Mouse (Mus musculus): Measurements from ENCODE around the gene Ikzf3.

Ikzf3 gene

DNA sequence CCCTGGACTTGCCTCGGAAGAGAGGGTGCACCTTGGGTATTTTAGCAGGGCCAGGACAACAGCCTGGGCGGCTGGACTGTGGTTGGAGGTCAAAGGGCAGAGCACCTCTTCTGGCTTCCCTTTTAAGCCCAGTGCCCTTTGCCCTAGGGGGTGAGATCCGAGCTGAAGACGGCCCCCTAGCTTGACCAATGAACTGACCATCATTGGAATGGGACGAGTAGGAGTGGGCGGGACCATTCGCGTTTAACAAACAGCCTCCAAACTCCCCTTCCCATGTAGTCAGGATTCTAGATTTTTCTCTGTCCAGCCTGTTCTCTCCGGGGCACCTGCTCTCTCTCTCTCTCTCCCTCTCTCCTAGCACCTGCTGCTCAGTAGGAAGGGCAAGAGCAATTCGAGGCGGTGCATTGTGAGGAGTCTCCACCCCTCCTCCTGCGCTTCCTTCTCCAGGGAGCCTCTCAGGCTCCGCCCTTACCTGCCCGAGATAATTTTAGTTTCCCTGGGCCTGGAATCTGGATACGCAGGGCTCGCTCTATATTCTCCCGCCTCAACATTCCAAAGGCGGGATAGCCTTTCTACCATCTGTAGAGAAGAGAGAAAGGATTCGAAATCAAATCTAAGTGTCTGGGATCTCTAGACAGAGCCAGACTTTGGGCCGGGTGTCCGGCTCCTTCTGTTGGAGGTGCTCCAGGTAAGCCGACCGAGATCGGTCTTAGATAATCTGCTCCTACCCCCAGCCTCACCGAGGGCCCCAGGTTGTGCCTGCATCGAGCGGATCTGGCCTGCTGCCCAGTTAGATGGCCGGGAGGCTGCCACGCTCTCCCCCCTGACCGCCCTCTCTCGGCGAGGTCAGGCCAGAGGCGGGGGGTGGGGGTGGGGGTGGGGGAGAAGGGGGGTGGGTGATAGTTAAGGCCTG is 99.0 kb downstream of the Ikzf3 start:
- no peak for DNase-seq (ENCODE audit: low spot score)

DNA sequence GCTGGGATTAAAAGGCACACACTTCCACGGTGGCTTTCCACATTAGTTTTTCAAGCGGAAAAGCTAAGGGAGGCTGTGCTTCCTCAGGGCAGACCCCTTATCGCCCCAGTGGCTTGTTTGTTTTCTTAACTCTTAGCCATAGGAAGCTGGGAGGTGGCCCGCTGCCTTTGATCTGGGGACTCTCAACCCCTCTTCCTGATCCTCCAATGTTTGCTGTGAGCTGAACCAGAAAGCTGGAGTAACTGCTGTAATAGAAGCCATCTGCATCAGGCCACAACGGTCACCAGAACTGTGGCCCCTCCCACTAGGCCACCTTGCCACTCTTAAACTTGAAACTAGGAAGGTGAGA is 99.6 kb downstream of the Ikzf3 start, which contains the start of gene Grb7:
TSS of gene Grb7 (plus strand) at position 182 of the 349 bp plus-strand sequence.
- no peak for DNase-seq (ENCODE audit: low spot score)

- no peak for DNase-seq (ENCODE audit: low spot score)
These were observed 100.2 kb downstream of the Ikzf3 start for GRCm38 (mm10) chr11:98445679-98446078.

- DNase-seq (ENCODE audit: low spot score), result no peak
These were observed 100.6 kb downstream of the Ikzf3 start for GRCm38 (mm10) chr11:98445238-98445637.

- no peak for DNase-seq (ENCODE audit: low spot score)
These were observed 102.1 kb downstream of the Ikzf3 start for GRCm38 (mm10) chr11:98443688-98444087.

DNA sequence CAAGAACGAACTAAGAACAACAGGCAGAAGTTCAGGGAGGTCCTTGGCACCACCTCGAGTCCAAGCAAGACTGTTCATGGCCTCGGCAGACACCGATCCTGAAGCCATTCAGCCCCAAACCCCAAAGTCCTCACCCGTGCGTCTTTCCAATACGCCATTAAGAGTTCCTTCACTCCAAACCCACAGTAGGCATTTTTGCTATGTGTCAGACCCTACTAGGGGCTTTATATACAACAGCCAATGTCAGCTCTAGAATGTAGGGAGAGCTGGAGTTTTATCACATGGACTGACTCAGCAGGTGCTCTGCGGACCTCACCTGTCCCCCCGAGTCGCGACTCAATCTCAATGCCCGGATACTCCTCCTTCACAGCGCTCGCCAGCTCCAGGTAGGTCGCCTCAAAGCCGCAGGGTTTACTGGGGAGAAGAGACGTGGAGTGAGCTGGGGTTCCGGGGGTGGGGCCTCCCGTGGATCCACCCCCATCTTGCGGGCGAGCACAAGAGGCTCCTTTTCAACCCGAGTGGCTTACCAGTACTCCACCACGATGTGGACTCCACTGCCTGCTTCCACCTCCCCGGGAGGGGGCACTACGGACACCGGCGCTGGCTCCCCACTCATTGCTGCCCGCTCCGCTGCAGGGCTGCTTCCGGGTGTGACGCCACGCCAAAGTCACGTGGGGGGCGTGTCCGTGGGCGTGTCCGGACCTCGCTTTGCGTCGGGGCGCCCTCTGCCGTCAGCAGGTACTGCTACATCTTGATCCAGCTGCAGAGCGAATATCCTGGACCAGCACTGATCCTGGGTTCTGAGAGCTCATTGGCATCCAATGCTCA is 107.3 kb downstream of the Ikzf3 start, which contains the start of gene Mien1:
TSS of gene Mien1 (minus strand) at position 661 of the 828 bp plus-strand sequence.
- DNase-seq (ENCODE audit: low spot score), result peak; percentile 91

- no peak for DNase-seq (ENCODE audit: low spot score)
These were observed 108.4 kb downstream of the Ikzf3 start for GRCm38 (mm10) chr11:98437441-98437840.

- no peak for DNase-seq (ENCODE audit: low spot score)
These were observed 110.1 kb downstream of the Ikzf3 start for GRCm38 (mm10) chr11:98435723-98436122.

DNA sequence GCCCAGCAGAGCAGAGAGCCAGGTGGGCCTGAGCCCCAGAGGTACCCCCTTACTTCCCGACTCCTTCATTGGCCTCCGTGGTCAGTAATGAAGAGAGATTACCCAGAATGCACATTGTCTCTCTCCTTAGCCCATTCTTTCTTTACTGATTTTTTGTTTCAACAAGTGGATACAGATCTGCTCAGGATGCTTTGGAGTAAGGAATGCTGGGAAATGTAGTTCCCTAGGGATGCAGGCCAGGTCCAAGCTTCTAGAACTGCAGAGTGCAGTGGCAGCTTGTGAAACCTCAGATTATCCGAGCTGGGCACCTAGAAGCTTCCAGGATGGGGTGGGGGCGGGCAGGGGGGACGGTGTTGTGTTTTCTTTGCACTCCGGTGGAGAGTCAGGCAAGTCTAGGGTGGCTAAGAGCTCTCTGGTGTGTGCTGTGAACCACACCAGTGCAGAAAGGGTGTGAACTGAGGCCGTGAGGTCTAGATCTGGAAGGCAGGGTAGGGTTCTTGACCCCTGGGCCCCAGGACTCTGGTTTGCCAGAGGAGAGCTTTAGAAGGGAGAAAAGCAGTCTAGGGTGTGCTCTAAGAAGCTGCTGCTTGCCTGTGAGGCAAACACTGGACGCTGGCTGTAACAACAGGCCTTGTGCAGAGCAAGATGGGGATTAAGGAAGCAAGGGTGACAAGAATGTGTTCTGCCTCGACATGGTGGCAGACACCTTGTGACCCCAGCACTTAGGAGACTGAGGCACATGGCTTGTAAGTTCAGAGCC is 113.9 kb downstream of the Ikzf3 start:
- DNase-seq (ENCODE audit: low spot score), result no peak

GRCm38 (mm10) chr11:98428436-98428835 is 117.4 kb downstream of the Ikzf3 start:
- no peak for DNase-seq (ENCODE audit: low spot score)

GRCm38 (mm10) chr11:98426592-98426991 is 119.2 kb downstream of the Ikzf3 start:
- no peak for DNase-seq (ENCODE audit: low spot score)

DNA sequence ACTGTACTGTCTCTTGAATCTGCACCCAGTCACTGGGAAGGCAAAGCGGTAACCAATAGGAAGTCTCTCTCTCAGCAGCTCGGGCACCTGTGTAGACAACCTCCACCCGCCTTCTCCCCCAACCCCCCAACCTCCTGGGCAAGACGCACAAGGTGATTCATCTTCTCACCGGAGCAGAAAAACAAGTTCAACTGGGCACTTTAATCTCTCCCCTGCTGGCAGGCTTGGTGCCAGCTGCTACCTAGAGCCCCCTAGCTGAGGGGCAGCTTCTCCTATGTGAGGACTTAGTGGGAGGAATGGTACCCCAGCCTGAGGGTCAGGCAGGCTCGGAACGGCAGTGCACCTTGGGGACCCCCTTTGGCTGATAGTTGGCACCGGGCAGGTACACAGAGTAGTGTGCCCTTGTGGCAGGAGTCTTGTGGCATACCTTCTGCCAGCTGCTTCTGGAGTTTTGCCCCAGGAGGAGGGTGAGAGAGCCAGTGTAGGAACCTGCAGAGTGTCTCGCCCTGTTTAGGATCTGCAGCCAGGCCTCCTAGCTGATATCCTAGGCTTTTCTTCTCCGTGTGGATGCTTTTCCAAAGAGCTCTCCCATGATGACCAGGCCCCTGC is 126.8 kb downstream of the Ikzf3 start:
- no peak for DNase-seq (ENCODE audit: low spot score)

DNA sequence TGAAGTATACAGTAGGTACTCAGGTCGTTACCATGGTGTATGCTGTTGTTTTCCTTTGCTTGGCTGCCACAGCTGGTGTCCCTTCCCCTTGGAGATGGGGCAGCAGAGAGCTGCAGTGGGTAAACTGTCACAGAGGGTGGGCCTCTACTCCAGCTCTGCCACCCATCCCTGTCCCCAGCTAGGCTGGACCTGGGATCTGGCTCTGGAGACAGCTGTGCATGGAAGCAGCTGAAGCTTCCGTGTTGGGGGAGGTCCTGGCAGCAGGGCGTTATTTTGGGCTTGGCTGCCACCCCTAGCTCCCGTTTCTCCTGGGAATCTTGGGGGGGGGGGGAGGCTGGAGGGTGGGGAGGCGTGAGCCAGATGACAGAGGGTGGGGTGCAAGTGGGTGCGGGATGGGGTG is 127.6 kb downstream of the Ikzf3 start:
- DNase-seq (ENCODE audit: low spot score), result no peak

GRCm38 (mm10) chr11:98417074-98417473 is 128.8 kb downstream of the Ikzf3 start:
- DNase-seq (ENCODE audit: low spot score), result no peak
